Mouse (Mus musculus) liver, adult (tissue): ENCODE results near the gene Hydin.

Source experiments
- GATA4 ChIP-seq: IDR thresholded peaks from 2 replicates; pipeline ENCODE4 v1.6.1; 2014; ENCODE audit warnings: mild to moderate bottlenecking, low read length; ENCODE audit not compliant: insufficient replicate concordance

Hydin gene

DNA sequence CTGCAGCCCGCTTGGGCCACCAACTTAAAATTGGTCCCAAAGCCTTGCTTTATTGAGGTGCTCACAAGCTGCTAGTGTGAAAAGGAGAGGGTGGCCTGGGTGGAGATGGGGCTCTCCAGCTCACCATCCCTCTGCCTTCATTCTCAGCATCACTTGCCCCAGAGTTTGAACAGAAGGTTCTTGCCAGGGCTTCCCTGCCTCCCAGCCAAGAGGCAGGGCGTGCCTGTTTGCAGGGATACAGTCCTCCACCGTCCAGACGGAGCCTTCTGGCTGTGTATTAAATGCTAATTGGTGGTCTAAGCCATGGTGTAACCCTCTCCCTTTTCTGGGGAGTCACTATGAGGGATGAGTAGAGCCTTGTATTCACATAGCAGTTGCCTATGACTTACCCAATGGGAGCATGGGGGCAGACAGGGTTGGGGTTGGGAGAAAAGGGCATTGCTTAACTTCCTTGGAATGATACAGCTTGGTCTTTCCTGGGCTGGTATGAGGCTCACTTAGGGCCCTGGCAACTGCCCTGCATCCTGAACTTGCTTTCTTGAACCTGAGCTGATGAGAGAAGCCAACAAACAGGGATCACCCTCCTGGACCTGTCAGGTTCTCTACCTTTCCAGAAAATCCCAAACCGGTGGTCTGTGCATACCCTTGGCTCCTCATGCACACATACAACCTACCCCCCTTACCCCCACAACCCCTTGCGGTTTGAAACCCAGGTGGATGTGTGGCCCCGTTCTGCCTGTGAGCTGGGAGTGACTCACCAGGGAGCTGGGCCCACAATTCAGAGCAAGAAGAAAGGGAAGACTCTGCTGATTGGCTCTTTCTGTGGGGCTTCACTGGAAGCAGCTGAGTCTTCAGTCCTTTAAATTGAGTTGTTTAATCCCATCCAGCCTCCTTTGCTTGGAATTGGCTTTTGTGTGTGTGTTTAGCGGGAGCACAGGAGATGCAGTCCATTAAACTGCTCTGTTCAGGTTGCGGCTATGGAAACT, 387.6 kb downstream of the Hydin start:
- no peak for TF ChIP-seq GATA4

GRCm38 (mm10) chr8:110655827-110656226, 389.1 kb downstream of the Hydin start:
- TF ChIP-seq GATA4 = no peak

DNA sequence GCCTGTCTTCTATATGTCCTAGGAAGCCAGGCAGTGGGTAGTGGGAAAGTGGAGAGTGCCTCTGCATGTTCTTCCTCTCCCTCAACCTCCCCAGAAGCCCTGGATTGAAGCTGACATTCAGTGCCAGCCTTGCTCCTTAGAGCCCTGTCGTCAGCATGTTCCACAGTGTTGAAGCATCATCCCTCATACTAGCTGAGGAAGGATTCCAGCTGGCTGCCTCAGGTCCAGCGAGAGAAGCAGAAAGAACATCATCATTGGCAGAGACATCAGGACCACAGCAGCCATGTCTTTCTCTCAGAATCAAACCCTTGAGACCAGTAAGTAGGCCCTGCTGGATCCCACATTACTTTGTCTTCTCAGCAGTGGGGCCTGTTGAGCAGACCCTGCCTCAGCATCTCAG, 390.9 kb downstream of the Hydin start:
- no peak for TF ChIP-seq GATA4
